Mouse (Mus musculus): ENCODE data around the gene Metap1d. TPM values are rescaled to one million over a fixed set of nuclear protein-coding genes. Genes with fewer than 3 reads are reported as not detected.

The Metap1d gene
- total and polyA plus RNA-seq, 3 experiments, result 18.9 to 28.3 (median 21.5) TPM

- in situ Hi-C loops (cut with MboI; ENCODE audit: low pct_ligation_motif_present, low pct_unique_long_range_greater_than_20kb, low sequenced_read_pairs) (loop anchor here (25.0 kb wide), 1 partner anchor 254 kb away; no protein-coding TSS in a partner anchor), dilution Hi-C loops (cut with MboI; ENCODE audit: extremely low pct_ligation_motif_present, extremely low pct_unique_long_range_greater_than_20kb, low sequenced_read_pairs) (no loop called here)
- no peaks in the 10 kb centered on the region for H3K27me3 ChIP-seq (replicated peaks)
- H3K27ac ChIP-seq (ENCODE audit: insufficient read depth, low read depth), result no peak overlapping the region
- H3K4me3 ChIP-seq (replicated peaks in 1 of 3; ENCODE audit: low read depth in 2 of 3, low read length in 2 of 3, poor library complexity in 1 of 3), result no peak overlapping the region
- H3K4me1 ChIP-seq (ENCODE audit: control insufficient read depth in 1 of 2, insufficient read depth in 2 of 2), result no peaks in the 10 kb centered on the region
- no peak overlapping the region for H3K9ac ChIP-seq (ENCODE audit: insufficient read depth, low read depth)
- no peaks in the 10 kb centered on the region for H3K36me3 ChIP-seq (replicated peaks in 1 of 2; ENCODE audit: control insufficient read depth in 1 of 2, insufficient read depth in 1 of 2, low read length in 1 of 2)
- peaks cover 27% of the 10 kb centered on the region for H3K9me3 ChIP-seq (replicated peaks; ENCODE audit: low read length)
- DNase-seq (ENCODE audit: extremely low read depth), result no peak
- TF ChIP-seq ELF1 (IDR thresholded peaks at IDR 0.05; ENCODE audit: low read depth, low read length) (no peak), EP300 (IDR thresholded peaks at IDR 0.05; ENCODE audit: low read length) (no peak), CHD1 (IDR thresholded peaks at IDR 0.05; ENCODE audit: low read depth, low read length) (no peak), SMC3 (IDR thresholded peaks at IDR 0.05; ENCODE audit: low read depth, low read length) (no peak)
- H3K4me2 ChIP-seq (ENCODE audit: insufficient read depth, low read depth, poor library complexity, severe bottlenecking), result no peak overlapping the region
- H3K79me2 ChIP-seq (replicated peaks; ENCODE audit: control insufficient read depth, extremely low read depth, insufficient read depth, poor library complexity, severe bottlenecking), result no peaks in the 10 kb centered on the region
Observed at GRCm38 (mm10) chr2:71541418-71542226, 88.5 kb downstream of the Metap1d start.

- dilution Hi-C loops (cut with MboI; ENCODE audit: extremely low pct_ligation_motif_present, extremely low pct_unique_long_range_greater_than_20kb, low sequenced_read_pairs), result no loop called here
- no peak overlapping the region for H3K4me2 ChIP-seq (ENCODE audit: insufficient read depth, low read depth, poor library complexity, severe bottlenecking)
- H3K27ac ChIP-seq (ENCODE audit: insufficient read depth, low read depth), result no peak overlapping the region
- H3K4me1 ChIP-seq (ENCODE audit: control insufficient read depth in 1 of 2, insufficient read depth in 2 of 2), result no peaks in the 10 kb centered on the region
- no peak for DNase-seq (ENCODE audit: extremely low read depth)
- H3K36me3 ChIP-seq (replicated peaks in 1 of 2; ENCODE audit: control insufficient read depth in 1 of 2, insufficient read depth in 1 of 2, low read length in 1 of 2), result no peaks in the 10 kb centered on the region
- no peak for TF ChIP-seq NRF1 (IDR thresholded peaks at IDR 0.05; ENCODE audit: low read depth, low read length)
- TF ChIP-seq MAX (IDR thresholded peaks at IDR 0.05; ENCODE audit: low read length), result no peak
- no peak for TF ChIP-seq MAZ (IDR thresholded peaks at IDR 0.05; ENCODE audit: low read depth, low read length)
- TF ChIP-seq CHD1 (IDR thresholded peaks at IDR 0.05; ENCODE audit: low read depth, low read length), result no peak
- TF ChIP-seq MAFK (IDR thresholded peaks at IDR 0.05; ENCODE audit: insufficient replicate concordance, low read length), result no peak
- TF ChIP-seq ZMIZ1 (IDR thresholded peaks at IDR 0.05; ENCODE audit: low read depth, low read length), result no peak
- H3K79me2 ChIP-seq (replicated peaks; ENCODE audit: control insufficient read depth, extremely low read depth, insufficient read depth, poor library complexity, severe bottlenecking), result no peaks in the 10 kb centered on the region
- no peak overlapping the region for H3K4me3 ChIP-seq (replicated peaks in 1 of 3; ENCODE audit: low read depth in 2 of 3, low read length in 2 of 3, poor library complexity in 1 of 3)
- no peaks in the 10 kb centered on the region for H3K27me3 ChIP-seq (replicated peaks)
- H3K9ac ChIP-seq (ENCODE audit: insufficient read depth, low read depth), result no peak overlapping the region
- in situ Hi-C loops (cut with MboI; ENCODE audit: low pct_ligation_motif_present, low pct_unique_long_range_greater_than_20kb, low sequenced_read_pairs), result loop anchor here (25.0 kb wide), 1 partner anchor 255 kb away; no protein-coding TSS in a partner anchor
- peaks cover 31% of the 10 kb centered on the region for H3K9me3 ChIP-seq (replicated peaks; ENCODE audit: low read length)
Observed at GRCm38 (mm10) chr2:71542227-71542815, 89.2 kb downstream of the Metap1d start.

GRCm38 (mm10) chr2:71542816-71543301 is 89.8 kb downstream of the Metap1d start:
- no peak overlapping the region for H3K9ac ChIP-seq (ENCODE audit: insufficient read depth, low read depth)
- TF ChIP-seq JUND (conservative IDR thresholded peaks at IDR 0.05; ENCODE audit: low read depth, low read length), result no peak
- no peak for TF ChIP-seq NRF1 (IDR thresholded peaks at IDR 0.05; ENCODE audit: low read depth, low read length)
- TF ChIP-seq ZC3H11A (IDR thresholded peaks at IDR 0.05; ENCODE audit: low read depth, low read length), result no peak
- no peak for TF ChIP-seq RCOR1 (conservative IDR thresholded peaks at IDR 0.05; ENCODE audit: low read depth, low read length)
- no peak for TF ChIP-seq UBTF (IDR thresholded peaks at IDR 0.05; ENCODE audit: low read depth, low read length)
- no peak for TF ChIP-seq POLR2A (IDR thresholded peaks at IDR 0.05; ENCODE audit: low read depth, low read length)
- no peak for TF ChIP-seq SIN3A (IDR thresholded peaks at IDR 0.05; ENCODE audit: low read length)
- TF ChIP-seq POLR2AphosphoS2 (IDR thresholded peaks at IDR 0.05; ENCODE audit: low read depth, low read length), result no peak
- TF ChIP-seq TBP (conservative IDR thresholded peaks at IDR 0.05; ENCODE audit: low read depth, low read length), result no peak
- TF ChIP-seq SMC3 (IDR thresholded peaks at IDR 0.05; ENCODE audit: low read depth, low read length), result no peak
- no peak for TF ChIP-seq GABPA (IDR thresholded peaks at IDR 0.05; ENCODE audit: insufficient replicate concordance, low read depth, low read length)
- TF ChIP-seq CTCF (conservative IDR thresholded peaks at IDR 0.05 in 1 of 2, IDR thresholded peaks at IDR 0.05 in 1 of 2; ENCODE audit: low read depth in 2 of 2, low read length in 2 of 2), result no peak
- no peaks in the 10 kb centered on the region for H3K79me2 ChIP-seq (replicated peaks; ENCODE audit: control insufficient read depth, extremely low read depth, insufficient read depth, poor library complexity, severe bottlenecking)
- no peaks in the 10 kb centered on the region for H3K4me1 ChIP-seq (ENCODE audit: control insufficient read depth in 1 of 2, insufficient read depth in 2 of 2)
- H3K36me3 ChIP-seq (replicated peaks in 1 of 2; ENCODE audit: control insufficient read depth in 1 of 2, insufficient read depth in 1 of 2, low read length in 1 of 2), result no peaks in the 10 kb centered on the region
- DNase-seq (ENCODE audit: extremely low read depth), result no peak
- H3K4me3 ChIP-seq (replicated peaks in 1 of 3; ENCODE audit: low read depth in 2 of 3, low read length in 2 of 3, poor library complexity in 1 of 3), result no peak overlapping the region
- in situ Hi-C loops (cut with MboI; ENCODE audit: low pct_ligation_motif_present, low pct_unique_long_range_greater_than_20kb, low sequenced_read_pairs) (loop anchor here (25.0 kb wide), 1 partner anchor 256 kb away; no protein-coding TSS in a partner anchor), dilution Hi-C loops (cut with MboI; ENCODE audit: extremely low pct_ligation_motif_present, extremely low pct_unique_long_range_greater_than_20kb, low sequenced_read_pairs) (no loop called here)
- H3K9me3 ChIP-seq (replicated peaks; ENCODE audit: low read length), result peaks cover 31% of the 10 kb centered on the region
- no peak overlapping the region for H3K27ac ChIP-seq (ENCODE audit: insufficient read depth, low read depth)
- no peaks in the 10 kb centered on the region for H3K27me3 ChIP-seq (replicated peaks)
- H3K4me2 ChIP-seq (ENCODE audit: insufficient read depth, low read depth, poor library complexity, severe bottlenecking), result no peak overlapping the region

All from CH12.LX (cell line).